Mouse (Mus musculus): ENCODE data around the gene Cdca7.

- TF ChIP-seq POLR2A (IDR thresholded peaks at IDR 0.05; ENCODE audit: borderline replicate concordance, control insufficient read depth, low read depth, low read length) (no peak), CTCF (IDR thresholded peaks at IDR 0.05; ENCODE audit: control insufficient read depth, insufficient read depth, low read length) (no peak)
Observed at GRCm38 (mm10) chr2:72443960-72444359, 32.0 kb upstream of the Cdca7 start.

Data from bone marrow, adult 2 months (tissue).